Mouse (Mus musculus) liver (tissue): ENCODE results near the gene Mmgt1.

ENCODE experiments used
- DNase-seq: peaks from one replicate; pipeline ENCODE4 v3.0.0-alpha.2; 2020; ENCODE audit warnings: mixed read lengths

The Mmgt1 gene

DNA sequence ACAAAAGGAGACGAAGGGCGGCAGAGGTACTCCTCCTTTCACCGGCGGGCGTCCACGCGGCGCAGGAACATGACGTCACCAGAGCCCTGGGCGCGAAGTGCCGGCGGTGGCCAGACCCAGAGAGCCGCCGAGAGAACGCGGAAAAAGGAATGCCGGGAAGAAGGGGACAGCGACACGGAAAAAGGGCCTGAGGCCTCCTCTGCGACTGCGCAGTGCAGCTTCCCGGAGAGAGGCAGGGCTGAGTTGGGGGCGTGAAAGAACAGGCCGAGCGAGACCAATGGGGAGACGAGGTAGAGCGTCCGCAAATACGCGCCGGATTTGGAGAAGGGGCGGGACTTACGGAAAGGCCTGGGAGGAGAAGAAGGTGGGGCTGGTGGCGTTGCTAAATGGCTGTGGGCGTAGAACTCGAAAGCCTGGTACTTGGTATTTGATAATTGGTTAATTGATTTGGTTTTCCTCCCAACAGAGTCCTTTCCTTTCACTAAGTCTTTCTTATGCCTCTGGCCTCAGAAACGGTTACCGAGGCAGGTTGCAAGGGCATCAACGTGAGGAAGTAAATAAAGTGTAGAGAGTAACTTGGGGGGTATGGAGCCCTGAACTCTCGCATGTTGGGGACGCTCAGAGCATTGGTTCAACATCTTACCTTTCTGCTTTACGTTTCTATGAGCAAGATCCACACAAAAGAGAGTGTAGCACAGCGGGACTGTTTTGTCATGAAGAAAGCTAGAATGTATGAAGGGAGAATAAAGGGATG, at the start of gene Mmgt1:
TSS of gene Mmgt1 (minus strand) at position 183 of the 754 bp plus-strand sequence.
- peak; percentile 93 for DNase-seq

DNA sequence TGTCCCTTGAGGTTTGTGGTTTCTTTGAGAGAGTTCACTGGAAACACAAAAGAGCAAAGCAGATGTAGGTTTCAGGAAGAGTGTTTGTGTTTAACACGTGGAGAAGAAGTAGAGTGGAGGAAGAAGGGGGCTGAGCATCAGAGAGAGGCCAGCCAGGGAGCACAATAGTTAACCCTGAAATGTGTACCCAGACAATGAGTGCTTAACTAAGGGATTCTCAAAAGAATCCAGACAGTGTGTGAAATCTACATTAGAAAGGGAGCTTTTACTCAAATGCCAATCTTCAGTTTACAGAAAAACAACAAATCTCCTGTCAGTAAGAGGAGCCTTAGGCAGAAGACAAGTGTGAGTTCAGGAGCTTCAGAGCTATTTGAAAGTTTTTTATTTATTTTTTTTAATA, 42.2 kb upstream of the Mmgt1 start:
- no peak for DNase-seq

DNA sequence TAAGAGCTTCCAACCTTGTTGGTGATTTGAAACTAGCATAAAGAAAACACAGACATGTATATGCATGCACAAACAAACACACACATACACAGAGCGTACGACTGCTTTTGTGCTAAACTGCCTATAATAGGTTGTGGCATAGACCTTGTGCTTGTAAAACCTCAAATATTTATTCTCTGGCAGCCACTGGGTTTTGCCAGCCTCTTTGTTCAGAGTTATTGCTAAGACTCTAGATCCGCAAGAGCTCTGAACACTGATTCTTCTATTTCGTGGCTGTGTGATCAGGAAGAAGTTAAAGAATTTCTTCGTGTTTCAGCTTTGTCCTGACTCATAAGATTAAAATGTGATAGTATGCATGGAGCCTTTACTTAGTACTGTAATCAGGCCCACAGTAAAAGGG, 38.3 kb upstream of the Mmgt1 start:
- DNase-seq: no peak

DNA sequence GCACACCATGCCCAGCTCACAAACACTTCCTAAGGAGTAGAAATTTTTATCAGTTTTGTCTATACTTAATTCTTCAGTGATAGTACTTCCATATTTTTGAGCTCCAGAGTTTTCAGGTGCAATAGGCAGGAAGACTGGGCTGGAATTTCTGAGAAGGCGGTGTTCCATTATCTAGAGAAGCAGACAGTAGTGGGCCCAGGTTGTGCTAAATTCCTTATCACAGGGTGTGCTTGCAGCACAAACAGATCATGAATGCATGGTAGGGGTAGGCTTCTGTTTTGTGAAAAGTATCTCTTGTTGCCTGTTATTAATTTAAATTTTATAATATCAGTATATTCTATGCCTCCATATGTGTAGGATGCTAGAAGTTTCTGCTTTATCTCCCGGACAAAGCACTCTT, 17.4 kb upstream of the Mmgt1 start:
- DNase-seq: peak; percentile 14

DNA sequence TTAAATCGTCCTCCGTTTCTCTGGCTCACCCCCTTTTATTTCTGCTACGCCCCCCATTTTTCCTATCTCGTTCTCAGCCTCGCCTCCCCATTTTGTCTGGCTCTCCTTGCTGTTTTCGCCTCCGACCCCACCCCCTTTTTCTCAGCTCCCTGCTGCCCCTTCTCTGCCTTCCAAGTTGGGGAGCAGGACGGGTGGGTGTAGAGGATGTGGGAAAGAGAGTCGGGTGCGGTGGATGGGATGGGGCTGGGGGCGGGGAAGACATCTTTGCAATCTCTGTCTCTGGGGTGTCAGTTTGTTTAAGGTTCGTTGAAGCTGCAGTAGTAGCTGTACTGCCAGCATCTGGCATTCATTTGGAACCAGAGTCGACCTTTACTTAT, 12.4 kb upstream of the Mmgt1 start:
- peak; percentile 8 for DNase-seq

DNA sequence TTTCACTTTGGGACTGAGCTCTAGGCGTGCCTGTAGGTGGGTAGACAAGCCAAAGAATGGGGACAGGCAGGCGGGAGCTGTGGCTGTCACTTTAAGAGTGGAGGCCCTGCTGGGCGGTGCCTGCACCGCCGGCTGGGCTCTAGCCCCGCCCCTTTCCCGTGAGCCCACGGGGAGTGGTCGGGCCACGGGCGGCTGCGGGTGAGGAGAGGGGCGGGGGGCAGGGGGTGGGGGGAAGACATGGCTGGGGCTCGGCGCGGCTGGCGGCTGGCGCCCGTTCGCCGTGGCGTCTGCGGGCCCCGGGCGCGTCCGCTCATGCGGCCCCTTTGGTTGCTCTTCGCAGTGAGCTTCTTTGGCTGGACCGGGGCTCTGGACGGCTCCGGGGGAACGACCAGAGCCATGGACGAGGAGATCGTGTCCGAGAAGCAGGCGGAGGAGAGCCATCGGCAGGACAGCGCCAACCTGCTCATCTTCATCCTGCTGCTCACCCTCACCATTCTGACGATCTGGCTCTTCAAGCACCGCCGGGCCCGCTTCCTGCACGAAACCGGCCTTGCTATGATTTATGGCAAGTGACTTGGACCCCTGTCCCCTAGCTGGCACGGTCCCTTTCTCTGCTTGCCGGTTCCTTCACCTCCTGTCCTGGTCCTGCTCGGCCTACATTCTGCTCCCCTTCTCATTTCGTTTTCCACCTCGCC, 11.9 kb upstream of the Mmgt1 start, which contains the start of gene Slc9a6:
TSS of gene Slc9a6 (plus strand) at position 135 of the 695 bp plus-strand sequence.
- peak; percentile 88 for DNase-seq

DNA sequence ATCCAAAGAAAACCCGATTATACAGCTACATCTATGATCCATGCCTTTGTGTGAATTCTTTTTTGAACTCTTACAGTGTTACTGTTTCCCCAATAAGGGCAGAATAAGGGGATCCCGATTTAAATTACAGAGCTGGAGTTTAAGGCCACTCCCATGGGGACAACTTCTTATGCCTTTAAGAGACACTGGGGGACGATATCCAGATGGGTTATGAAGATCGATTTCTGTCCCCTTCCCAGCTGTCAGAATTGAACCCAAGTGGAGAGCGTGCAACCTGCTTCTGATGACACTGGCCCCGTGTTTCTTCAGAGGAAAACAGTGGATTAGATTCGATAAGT, 11.4 kb upstream of the Mmgt1 start:
- DNase-seq: no peak

DNA sequence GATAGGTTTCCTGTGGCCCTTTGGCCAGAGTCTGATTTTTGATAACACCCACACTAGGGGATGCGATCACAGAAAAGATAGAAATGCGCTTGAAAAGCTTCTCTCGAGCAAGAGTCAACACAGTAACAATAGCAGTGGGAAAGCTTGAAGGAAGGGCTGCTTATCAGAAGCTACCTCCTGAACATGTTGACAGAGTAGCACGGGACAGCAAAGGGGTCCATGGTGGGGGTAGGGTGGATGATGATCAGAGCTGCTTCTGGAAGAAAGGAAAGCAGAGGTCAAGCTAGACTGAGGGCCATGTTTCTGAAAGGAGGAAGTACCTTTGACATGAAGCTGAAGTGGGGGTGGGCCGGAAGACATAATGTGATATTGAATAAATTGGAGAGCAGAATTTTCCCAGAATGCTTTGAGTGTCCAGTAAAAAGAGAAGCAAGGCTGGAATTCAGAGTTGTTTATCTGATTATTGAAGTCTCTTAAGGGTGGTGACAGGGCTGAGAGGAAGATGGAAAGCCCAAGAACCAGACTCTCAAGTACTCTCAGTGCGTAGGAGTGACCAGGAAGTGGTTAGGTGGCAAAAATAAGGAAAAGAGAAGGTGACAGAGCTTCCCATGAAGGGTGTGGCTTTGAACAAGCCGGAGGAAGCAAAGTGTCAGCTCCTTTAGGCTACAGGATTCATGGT, 9.3 kb upstream of the Mmgt1 start:
- no peak for DNase-seq

DNA sequence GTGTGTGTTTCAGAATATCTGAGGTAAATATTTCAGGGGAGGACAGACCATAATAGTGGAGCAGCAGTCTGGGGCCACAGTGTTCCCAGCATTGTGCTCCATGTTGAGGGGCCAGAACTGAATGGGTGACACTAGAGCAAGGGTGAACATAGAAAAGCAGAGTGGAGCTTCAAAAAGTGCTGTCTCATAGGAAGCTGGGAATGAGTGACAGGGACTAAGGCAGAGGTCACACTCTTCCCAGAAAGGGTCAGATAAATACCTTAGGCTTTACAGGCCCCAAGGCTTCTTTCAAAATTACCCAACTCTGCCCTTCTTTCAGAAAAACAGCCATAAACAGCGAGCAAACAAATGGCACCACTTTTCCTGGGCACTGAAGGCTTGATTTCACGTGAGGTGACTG, 8.7 kb upstream of the Mmgt1 start:
- no peak for DNase-seq

DNA sequence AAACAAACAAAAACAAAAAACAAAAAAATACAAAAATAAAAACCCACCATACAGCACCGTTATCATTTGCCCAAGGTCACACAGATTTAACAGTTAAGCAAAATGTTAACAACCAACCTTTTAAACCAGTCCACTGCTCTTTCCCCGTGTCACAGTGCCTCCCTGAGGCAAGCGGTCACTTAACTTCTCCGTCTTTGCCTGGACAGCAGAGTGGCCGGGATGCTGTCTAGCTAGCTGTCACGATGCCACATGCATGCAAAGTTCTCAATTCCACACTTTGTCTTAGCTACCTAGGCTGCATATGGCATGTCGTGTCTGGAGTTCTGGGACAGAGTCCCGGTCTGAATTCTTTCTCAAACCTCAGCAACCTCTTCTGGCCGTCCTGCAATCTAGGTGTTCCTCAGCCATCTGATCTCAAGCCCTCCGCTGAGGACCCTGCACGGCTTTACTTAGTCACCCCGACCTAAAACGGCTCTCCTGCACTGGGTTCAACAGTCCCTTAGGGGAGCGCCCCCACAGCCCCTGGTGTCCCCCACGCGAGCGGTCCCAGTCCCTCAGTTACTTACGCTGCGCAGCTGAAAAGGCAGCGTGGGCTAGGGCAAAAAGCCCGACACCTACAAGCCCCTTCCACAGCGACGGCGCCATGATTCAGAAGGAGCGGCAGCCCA, 516 bp downstream of the Mmgt1 start:
- DNase-seq: peak; percentile 20

DNA sequence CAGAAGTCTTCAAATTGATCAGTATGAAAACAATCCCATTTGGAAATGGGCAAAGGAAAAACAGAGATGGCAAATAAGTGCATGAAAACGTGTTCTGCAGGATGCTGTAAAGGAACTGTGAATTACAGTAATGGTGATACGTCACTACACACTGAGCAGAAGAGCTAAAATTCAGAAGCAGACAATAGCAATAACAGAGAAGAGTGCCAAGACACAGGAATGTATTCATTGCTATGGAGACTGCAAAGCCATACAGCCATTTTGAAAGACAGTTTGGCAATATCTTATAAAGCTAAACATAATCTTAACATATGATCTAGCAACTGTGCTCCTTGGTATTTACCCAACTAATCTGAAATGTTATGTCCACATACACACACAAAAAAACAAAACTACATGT, 19.7 kb downstream of the Mmgt1 start:
- no peak for DNase-seq

DNA sequence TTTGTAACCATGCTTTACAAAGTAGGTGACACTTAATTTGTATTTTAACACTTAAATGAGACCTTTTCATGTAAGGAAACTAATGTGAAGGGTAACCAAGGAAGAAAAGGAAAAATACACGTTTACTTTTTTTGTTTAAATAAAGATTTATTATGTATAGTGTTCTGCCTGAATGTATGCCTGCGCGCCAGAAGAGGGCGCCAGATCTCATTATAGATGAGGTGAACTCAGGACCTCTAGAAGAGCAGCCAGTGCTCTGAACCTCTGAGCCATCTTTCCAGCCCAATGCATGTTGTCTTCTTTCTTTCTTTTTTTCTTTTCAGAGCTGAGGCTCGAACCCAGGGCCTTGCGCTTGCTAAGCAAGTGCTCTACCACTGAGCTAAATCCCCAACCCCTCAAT, 25.4 kb downstream of the Mmgt1 start:
- peak; percentile 19 for DNase-seq

DNA sequence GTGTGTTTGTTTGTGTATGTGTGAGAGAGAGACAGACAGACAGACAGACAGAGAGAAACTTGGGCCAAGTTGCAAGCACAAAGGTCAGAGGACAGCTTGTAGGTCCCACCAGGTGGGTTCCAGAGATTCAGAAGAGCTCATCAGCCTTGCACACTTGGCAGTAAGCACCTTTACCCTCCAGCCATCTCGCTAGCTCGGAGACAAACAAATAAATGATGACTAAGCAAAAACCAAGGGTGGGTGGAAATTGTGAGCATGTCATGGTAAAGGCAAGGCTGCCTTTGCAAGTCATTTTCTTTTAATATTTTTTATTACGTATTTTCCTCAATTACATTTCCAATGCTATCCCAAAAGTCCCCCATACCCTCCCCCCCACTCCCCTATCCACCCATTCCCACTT, 44.3 kb downstream of the Mmgt1 start:
- no peak for DNase-seq

DNA sequence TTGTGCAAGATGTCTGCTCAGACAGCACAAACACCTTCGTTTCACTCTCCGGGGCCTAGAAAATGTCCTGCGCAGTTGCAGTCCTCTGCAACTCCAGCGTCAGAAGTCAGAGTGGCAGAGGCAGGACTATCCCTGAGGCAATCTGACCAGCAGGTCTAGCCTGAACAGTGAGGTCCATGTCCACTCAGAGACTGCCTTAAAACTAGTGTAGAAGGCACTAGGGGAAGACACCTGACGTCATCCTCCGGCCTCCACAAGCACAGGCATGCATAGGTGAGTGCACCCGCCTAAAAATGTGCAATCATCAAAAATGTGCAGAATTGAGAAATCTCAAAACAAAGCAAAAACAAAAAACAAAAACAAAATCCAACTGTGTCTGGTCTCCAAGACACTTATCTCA, 48.4 kb downstream of the Mmgt1 start, which contains the start of gene Gm648:
TSS of gene Gm648 (minus strand) at position 101 of the 400 bp plus-strand sequence.
- no peak for DNase-seq

DNA sequence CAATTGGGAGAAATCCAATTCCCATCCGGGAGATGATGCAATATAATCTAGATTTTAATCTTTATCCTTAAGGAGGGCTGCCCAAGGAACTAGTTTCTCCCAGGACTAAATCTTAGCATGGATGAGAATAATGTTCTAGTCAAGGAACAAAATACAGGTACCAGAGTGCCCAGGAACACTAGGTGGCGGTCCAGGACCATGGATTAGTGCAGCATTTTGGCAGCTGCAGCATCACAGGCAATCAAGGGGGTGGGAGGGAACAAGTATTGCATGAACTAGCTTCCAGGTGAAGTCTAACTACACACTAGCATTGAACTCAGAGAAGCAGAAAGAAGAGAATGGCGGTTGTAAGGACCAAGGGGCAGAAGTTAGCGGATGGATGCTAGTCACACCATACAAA, 60.7 kb downstream of the Mmgt1 start:
- DNase-seq: peak; percentile 6
